Mouse (Mus musculus): ENCODE data around the gene Bcorl1.

Bcorl1 gene
- long read RNA-seq, experiment 1, partial matches to known transcripts, result 0 of 4 reads
- long read RNA-seq, experiment 1, other reads (novel, unspliced or antisense), result 4 of 4 reads
- long read RNA-seq, experiment 2, partial matches to known transcripts, result 1 of 1 reads
- long read RNA-seq, experiment 2, other reads (novel, unspliced or antisense), result 0 of 1 reads

- intact Hi-C loops (cut with DNase I), result loop anchor here (2.0 kb wide), 1 partner anchor 56 kb away; no protein-coding TSS in a partner anchor
These were observed at the start of gene Bcorl1 for GRCm38 (mm10) chrX:48341141-48341540. Gene Bcorl1 (plus strand): TSS chrX:48341358.

DNA sequence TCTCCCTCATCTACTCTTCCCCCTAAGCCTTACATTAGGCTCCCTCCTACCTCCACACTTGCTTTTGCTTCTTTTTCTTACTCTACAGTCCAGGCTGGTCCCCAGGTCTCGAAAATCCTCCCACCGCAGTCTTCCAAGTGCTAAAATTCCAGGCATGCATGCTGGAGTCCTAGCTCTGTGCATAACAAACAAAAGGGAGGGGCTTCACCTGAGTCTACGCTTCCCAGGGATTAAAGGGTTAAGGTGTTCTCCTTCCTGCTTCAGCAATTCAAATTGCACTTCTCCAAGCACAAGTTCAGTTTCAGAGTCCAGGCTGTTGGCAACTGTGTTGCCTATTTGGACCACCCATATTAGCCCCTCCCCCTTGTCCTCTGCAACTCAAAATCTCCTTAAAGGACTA lies 49.7 kb upstream of the Bcorl1 start:
- intact Hi-C loops (cut with DNase I), result no loop called here

GRCm38 (mm10) chrX:48305356-48305755 lies 35.8 kb upstream of the Bcorl1 start:
- intact Hi-C loops (cut with DNase I), result no loop called here

DNA sequence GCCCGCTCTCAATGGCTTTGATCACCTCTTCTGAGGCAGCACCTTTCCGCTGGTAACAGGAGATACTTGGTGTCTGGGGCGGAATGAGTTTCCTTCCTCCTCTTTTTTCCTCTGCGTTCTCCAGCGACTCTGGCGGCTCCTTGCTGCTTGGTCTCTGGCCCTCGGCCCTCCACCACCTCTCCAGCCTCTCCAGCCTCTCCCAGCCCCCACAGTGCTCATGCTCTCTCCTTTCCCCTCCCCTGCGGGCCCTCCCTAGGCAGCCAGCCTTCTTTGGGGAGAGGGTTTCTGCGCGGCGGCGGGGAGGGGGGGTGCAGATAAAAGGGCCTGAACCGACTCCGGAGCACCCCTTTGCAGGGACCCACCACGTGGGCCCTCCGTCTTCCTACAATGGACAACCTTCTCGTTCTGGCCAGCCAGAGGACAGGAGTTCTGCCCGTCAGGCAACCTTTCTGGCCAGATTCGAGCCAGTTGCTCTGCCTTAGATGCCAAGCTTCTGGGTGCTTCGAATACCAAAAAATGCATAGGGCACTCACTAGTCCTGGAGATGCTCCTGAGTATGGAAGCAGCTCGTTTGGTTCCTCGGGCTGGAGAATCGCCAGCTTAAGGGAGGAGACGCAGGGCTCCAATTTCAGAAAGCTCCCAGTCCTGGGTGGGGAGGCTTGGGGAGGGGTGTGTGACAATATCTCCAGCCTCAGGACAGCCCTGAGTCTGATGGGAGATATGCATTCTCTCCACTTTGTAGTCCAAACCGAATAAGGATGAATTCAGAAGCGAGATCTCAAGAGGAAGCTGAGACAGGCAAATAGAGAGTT lies 30.2 kb upstream of the Bcorl1 start:
- intact Hi-C loops (cut with DNase I), result no loop called here

DNA sequence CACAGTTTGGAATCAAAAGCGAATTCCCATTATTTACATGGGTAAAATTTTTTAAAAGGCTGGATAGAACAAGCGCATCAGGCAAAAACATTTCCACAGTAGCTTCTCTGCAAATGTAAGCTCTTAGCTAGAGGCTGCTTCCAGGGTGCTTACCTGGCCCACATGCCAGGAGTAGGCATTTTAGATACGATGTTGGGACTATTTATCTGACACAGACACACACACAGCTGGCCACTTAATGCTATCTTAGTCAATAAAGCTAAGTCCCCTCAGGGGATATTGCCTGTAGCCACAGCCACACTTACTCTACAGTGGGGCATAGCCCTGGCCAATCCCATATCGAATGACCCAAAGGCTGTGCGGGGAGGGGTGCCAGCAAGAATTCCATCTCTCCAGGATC lies 29.4 kb upstream of the Bcorl1 start:
- intact Hi-C loops (cut with DNase I), result no loop called here

DNA sequence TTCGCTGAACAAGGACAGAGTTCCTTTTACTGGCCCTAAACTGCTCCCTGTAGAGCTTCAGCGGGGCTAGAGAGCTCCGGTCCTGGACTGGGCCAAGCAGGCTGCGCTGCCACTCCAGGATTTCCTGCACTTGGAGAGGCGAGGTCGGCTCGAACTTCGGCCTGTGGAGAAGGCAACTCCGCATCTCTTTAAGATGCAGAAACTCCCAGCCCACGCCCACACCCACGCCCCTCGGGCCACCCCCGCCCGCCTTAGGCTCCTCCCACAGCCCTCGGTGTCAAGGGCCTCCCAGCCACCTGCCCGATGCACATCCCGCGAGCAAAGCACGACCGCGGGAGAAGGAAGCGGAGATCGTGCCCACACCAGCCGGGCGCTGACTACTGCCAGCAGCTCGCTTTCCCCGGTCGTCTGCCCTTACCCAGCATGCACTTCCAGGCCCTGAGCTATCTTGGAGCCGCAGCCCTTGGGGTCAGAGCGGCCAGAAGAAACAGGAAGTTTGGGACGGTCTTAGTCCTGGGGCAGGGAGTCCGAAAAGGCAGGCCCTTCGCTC lies 26.6 kb upstream of the Bcorl1 start:
- intact Hi-C loops (cut with DNase I), result no loop called here

DNA sequence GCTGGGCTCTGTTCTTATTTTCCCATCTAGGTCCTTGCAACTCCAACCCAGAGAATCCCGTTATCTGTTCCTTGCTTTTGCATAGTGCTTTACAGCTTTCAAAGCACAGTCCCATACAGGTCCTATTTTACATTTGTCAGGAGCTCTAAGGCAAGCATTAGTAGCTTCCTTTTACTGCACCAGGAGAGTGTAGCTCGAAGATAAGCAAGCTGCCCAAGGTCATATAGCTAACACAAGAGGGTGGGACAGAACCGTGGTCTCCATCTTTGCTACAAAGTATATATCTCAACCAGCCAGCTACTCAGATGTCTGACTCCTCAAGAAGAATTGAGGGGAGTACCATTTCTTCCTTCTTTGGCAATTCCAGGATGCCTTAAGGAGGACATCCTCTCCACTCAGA lies 23.7 kb upstream of the Bcorl1 start:
- intact Hi-C loops (cut with DNase I), result no loop called here

GRCm38 (mm10) chrX:48318194-48318593 lies 23.0 kb upstream of the Bcorl1 start:
- intact Hi-C loops (cut with DNase I), result no loop called here

GRCm38 (mm10) chrX:48340441-48341049 lies 613 bp upstream of the Bcorl1 start:
- intact Hi-C loops (cut with DNase I), result loop anchor here (2.0 kb wide), 1 partner anchor 56 kb away; no protein-coding TSS in a partner anchor

DNA sequence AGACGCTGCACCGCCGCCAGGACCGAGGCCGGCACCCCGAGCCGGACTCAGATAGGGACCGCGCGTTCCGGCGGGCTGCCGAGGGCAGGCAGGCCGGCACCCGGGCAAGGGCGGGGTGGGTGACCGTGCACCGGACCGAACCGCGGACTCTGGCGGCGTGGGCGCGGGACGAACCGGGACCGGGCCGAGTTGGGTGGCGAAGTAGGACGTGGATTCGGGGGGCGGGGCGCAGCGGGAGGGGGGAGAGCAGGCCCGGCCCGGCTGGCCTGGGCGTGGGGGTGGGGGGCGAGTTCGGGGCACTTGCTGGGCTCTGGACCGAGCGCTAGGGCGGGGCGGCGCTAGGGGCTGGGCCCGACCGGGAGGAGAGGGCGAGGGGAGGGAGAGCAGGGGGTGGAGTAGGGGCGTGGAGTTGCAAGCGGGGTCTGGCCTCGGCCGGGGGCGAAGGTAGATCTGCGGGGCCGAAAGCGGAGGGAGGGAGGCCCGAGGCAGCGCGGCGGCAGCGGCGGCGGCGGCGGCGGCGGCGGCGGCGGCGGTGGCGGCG lies 533 bp downstream of the Bcorl1 start:
- intact Hi-C loops (cut with DNase I), result loop anchor here (2.0 kb wide), 1 partner anchor 57 kb away; no protein-coding TSS in a partner anchor

DNA sequence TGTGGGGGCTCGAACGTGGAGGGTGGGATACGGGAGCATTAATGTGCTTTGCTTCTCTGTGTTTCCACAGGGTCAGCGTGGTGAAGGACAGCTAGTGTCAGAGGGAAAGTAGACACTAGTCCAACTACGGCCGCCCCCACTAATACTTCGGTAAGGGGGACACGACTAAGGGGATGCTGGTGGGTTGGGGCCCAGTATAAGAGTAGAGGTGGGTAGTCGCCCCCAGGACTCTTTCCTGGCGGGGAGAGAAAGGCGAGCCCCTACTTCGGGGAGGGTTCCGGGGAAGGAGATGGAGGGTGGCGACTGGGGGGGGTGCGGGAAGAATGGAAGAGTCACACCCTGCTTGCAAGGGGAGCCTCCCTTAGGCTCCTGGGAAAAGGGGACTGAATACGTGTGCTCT lies 1.6 kb downstream of the Bcorl1 start:
- intact Hi-C loops (cut with DNase I), result no loop called here

DNA sequence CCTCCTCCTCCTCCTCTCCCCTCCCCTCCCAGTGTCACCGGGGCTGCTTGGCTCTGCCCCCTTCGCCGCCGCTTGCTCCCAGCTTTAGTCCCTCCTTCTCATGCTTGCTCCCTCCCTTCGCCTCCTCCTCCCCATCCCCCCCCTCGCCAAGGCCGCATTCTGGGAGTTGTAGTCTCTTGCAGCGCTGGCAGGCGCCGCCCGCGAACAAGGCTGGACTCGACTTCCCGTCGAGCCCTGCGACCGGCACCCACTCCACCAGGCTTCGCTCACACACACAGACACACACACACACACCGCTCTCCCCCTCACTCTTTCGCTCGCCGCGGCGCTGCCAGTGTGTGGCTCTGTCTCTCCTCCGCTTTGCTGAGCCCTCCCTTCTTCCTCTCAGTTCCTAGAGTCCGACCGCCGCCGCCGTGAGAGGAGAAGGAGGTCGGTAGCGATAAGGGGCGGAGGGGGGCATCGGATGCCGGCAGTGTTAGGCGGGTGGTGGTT lies 2.3 kb downstream of the Bcorl1 start:
- intact Hi-C loops (cut with DNase I), result no loop called here

GRCm38 (mm10) chrX:48343966-48344642 lies 2.9 kb downstream of the Bcorl1 start:
- intact Hi-C loops (cut with DNase I), result no loop called here

GRCm38 (mm10) chrX:48344643-48345384 lies 3.7 kb downstream of the Bcorl1 start:
- intact Hi-C loops (cut with DNase I), result no loop called here

DNA sequence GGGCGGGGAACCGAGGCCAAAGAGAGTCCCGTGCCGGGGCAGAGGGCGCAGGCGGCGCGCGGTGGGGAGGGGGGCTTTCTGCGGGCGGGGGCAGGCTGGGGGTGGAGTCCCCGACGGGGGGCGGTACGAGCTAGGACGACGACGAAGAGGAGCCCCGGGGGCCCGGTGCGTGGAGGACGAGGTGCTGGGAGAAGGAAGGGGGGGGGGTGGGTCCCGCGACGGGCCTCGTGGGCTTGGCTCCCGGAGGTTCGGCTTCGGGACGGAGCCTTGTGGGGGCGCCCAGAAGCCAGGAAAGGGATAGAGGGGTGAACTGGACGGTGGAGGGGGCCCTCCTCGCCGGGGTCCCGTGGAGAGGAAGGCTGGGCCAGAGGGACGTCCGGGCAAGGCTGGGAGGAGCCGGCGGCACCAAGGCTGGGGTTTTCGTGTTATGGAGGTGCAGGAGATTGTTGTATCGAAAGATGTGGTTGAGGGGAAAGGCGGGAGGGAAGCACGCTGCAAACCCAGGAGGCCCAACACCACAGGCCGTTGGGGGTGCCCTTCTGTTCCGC lies 4.3 kb downstream of the Bcorl1 start:
- intact Hi-C loops (cut with DNase I), result no loop called here

GRCm38 (mm10) chrX:48355346-48355745 lies 14.2 kb downstream of the Bcorl1 start:
- intact Hi-C loops (cut with DNase I), result no loop called here

GRCm38 (mm10) chrX:48365836-48366577 lies 24.8 kb downstream of the Bcorl1 start:
- intact Hi-C loops (cut with DNase I), result no loop called here

DNA sequence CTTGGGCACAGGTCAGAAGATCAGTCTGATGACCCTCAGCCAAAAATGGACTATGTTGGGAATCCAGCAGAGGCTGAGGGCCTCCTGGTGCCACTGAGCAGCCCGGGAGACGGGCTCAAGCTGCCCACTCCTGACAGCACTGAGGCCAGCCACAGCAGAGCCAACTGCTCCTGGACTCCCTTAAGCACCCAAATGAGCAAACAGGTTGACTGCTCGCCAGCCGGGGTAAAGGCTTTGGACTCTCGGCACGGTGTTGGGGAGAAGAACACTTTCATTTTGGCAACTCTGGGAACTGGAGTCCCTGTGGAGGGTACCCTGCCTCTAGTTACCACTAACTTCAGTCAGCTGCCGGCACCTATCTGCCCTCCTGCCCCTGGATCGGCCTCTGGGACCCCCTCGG lies 26.7 kb downstream of the Bcorl1 start:
- intact Hi-C loops (cut with DNase I), result no loop called here

DNA sequence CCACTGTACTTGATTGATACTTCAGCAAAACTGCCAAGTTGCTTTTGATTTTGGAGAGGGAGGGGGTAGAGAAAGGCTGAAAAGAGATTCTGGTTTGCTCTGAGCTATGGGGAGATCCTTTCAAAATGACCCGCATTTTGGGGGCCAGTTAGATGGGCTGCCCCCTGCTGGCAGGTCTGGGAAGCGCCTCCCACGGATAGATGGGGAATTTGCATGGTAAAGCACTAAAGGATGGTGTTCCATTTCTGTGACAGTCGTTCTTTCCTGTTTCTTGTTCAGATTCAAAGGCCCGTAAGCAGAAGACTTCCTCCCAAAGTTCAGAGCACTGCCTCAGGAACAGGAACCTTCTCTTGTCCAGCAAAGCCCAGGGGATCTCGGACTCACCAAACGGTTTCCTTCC lies 42.5 kb downstream of the Bcorl1 start:
- intact Hi-C loops (cut with DNase I), result loop anchor here (5.0 kb wide), 2 partner anchors 96 to 391 kb away; no protein-coding TSS in a partner anchor

Measured in adrenal gland (tissue).